Mouse (Mus musculus) heart, embryonic 11.5 days (tissue): ENCODE results near the gene Herpud1. TPM values are rescaled to one million over a fixed set of nuclear protein-coding genes. Genes with fewer than 3 reads are reported as not detected.

Experiments used
- ATAC-seq: fragments of 200-750 bp; cut with Nextera tagmentation; replicated peaks from 2 replicates; pipeline ENCODE4 v1.8.0; 2017; ENCODE audit warnings: moderate library complexity; ENCODE audit not compliant: insufficient number of reproducible peaks, low FRiP score, low TSS enrichment
- H3K27ac ChIP-seq: fragments of 300-500 bp; sonication (generic); 2 replicates; pipeline ENCODE4 v1.5.1; 2014; ENCODE audit warnings: mild to moderate bottlenecking, low read depth, low read length
- H3K27me3 ChIP-seq: fragments of 300-500 bp; sonication (generic); 2 replicates; pipeline ENCODE4 v1.6.1; 2014; ENCODE audit warnings: mild to moderate bottlenecking, low read length, mixed read lengths; ENCODE audit not compliant: control insufficient read depth, insufficient read depth
- H3K36me3 ChIP-seq: fragments of 300-500 bp; sonication (generic); 2 replicates; pipeline ENCODE4 v1.6.1; 2014; ENCODE audit warnings: mild to moderate bottlenecking, low read length, moderate library complexity, mixed read lengths; ENCODE audit not compliant: control insufficient read depth, insufficient read depth
- H3K4me1 ChIP-seq: fragments of 300-500 bp; sonication (generic); 2 replicates; pipeline ENCODE4 v1.6.1; 2014; ENCODE audit warnings: low read length; ENCODE audit not compliant: control insufficient read depth, insufficient read depth
- H3K4me2 ChIP-seq: fragments of 300-500 bp; sonication (generic); 2 replicates; pipeline ENCODE4 v1.6.1; 2014; ENCODE audit warnings: mild to moderate bottlenecking, moderate library complexity
- H3K4me3 ChIP-seq: fragments of 300-500 bp; sonication (generic); 2 replicates; pipeline ENCODE4 v1.5.1; 2014; ENCODE audit warnings: low read depth, low read length
- H3K9ac ChIP-seq: fragments of 300-500 bp; sonication (generic); 2 replicates; pipeline ENCODE4 v1.6.1; 2014; ENCODE audit warnings: mild to moderate bottlenecking, low read depth, low read length, moderate library complexity
- H3K9me3 ChIP-seq: fragments of 300-500 bp; sonication (generic); replicated peaks from 2 replicates; pipeline ENCODE4 v1.6.1; 2016; ENCODE audit warnings: low read length; ENCODE audit not compliant: control insufficient read depth
- WGBS: fragments of 180-500 bp; shearing (Covaris S2); extraction: QIAGEN DNeasy Blood & Tissue Kit; methylation state at CpG from one replicate; pipeline ENCODE4 v1.1.7; 2014; ENCODE audit not compliant: insufficient replicate concordance; 5-methylcytosine and 5-hydroxymethylcytosine counted together
- polyA plus RNA-seq: library from polyadenylated mRNA; unstranded; fragments of >200 nt; fragmentation: Nextera tagmentation; extraction: Ambion mirVana; gene quantifications from 2 replicates; pipeline ENCODE4 v1.2.1, GENCODE M21; 2014

Gene Herpud1
- polyA plus RNA-seq, 1 experiment from 2014 or later, result 80.5 TPM

- Histone ChIP-seq H3K27me3 (no peaks in the 10 kb centered on the region), H3K4me2 (no peak overlapping the region), H3K27ac (no peak overlapping the region), H3K4me3 (no peak overlapping the region), H3K4me1 (peaks cover 3% of the 10 kb centered on the region; the same call in 1 of the 2 replicates), H3K9ac (no peak overlapping the region), H3K36me3 (no peaks in the 10 kb centered on the region), H3K9me3 (no peaks in the 10 kb centered on the region)
- WGBS, result 69% methylated on average over 9 of the region's 9 CpGs
- no peak for ATAC-seq
Measured at GRCm38 (mm10) chr8:94348425-94348824, 37.8 kb upstream of the Herpud1 start.

- H3K4me3 ChIP-seq, result no peak overlapping the region
- ATAC-seq, result no peak
- no peak overlapping the region for H3K27ac ChIP-seq
- no peaks in the 10 kb centered on the region for H3K9me3 ChIP-seq
- no peak overlapping the region for H3K9ac ChIP-seq
- no peak overlapping the region for H3K4me2 ChIP-seq
- no peaks in the 10 kb centered on the region for H3K27me3 ChIP-seq
- H3K4me1 ChIP-seq, result peaks cover 19% of the 10 kb centered on the region
- 78% methylated on average over 7 of the region's 7 CpGs for WGBS
- H3K36me3 ChIP-seq, result no peaks in the 10 kb centered on the region
Measured at GRCm38 (mm10) chr8:94354069-94354531, 32.1 kb upstream of the Herpud1 start.

- Histone ChIP-seq H3K9me3 (no peaks in the 10 kb centered on the region), H3K9ac (no peak overlapping the region), H3K36me3 (no peaks in the 10 kb centered on the region), H3K27ac (no peak overlapping the region), H3K4me3 (no peak overlapping the region), H3K4me1 (peaks cover 19% of the 10 kb centered on the region), H3K27me3 (no peaks in the 10 kb centered on the region), H3K4me2 (no peak overlapping the region)
- 64% methylated on average over 4 of the region's 4 CpGs for WGBS
- no peak for ATAC-seq
Measured at GRCm38 (mm10) chr8:94354571-94354970, 31.7 kb upstream of the Herpud1 start.

GRCm38 (mm10) chr8:94357220-94357619, 29.0 kb upstream of the Herpud1 start:
- whole genome bisulfite sequencing, result 33% methylated on average over 6 of the region's 6 CpGs
- peak overlapping the region; percentile 37; the same call in 1 of the 2 replicates for H3K27ac ChIP-seq
- no peak overlapping the region for H3K4me3 ChIP-seq
- no peaks in the 10 kb centered on the region for H3K36me3 ChIP-seq
- ATAC-seq, result 0 out of 2 replicates have a peak, but pooled peaks have one; percentile 42
- no peak overlapping the region for H3K9ac ChIP-seq
- no peak overlapping the region; the same call in 1 of the 2 replicates for H3K4me2 ChIP-seq
- H3K4me1 ChIP-seq, result peaks cover 19% of the 10 kb centered on the region
- no peaks in the 10 kb centered on the region for H3K9me3 ChIP-seq
- H3K27me3 ChIP-seq, result no peaks in the 10 kb centered on the region

GRCm38 (mm10) chr8:94358541-94358940, 27.7 kb upstream of the Herpud1 start:
- WGBS, result 70% methylated on average over 5 of the region's 5 CpGs
- no peak overlapping the region for H3K27ac ChIP-seq
- H3K36me3 ChIP-seq, result no peaks in the 10 kb centered on the region
- ATAC-seq, result no peak
- no peaks in the 10 kb centered on the region for H3K27me3 ChIP-seq
- no peak overlapping the region for H3K4me2 ChIP-seq
- no peaks in the 10 kb centered on the region for H3K9me3 ChIP-seq
- peaks cover 24% of the 10 kb centered on the region for H3K4me1 ChIP-seq
- H3K4me3 ChIP-seq, result no peak overlapping the region
- H3K9ac ChIP-seq, result no peak overlapping the region

GRCm38 (mm10) chr8:94361774-94362431, 24.3 kb upstream of the Herpud1 start:
- H3K27ac ChIP-seq, result no peak overlapping the region
- no peaks in the 10 kb centered on the region for H3K9me3 ChIP-seq
- 83% methylated on average over 6 of the region's 6 CpGs for WGBS
- H3K27me3 ChIP-seq, result no peaks in the 10 kb centered on the region
- no peaks in the 10 kb centered on the region for H3K36me3 ChIP-seq
- no peak overlapping the region for H3K4me2 ChIP-seq
- peaks cover 30% of the 10 kb centered on the region for H3K4me1 ChIP-seq
- no peak for ATAC-seq
- H3K9ac ChIP-seq, result no peak overlapping the region
- no peak overlapping the region for H3K4me3 ChIP-seq

- 74% methylated on average over 7 of the region's 7 CpGs for WGBS
- Histone ChIP-seq H3K36me3 (no peaks in the 10 kb centered on the region), H3K27me3 (no peaks in the 10 kb centered on the region), H3K4me2 (no peak overlapping the region), H3K4me3 (no peak overlapping the region), H3K9me3 (no peaks in the 10 kb centered on the region), H3K4me1 (peaks cover 22% of the 10 kb centered on the region), H3K27ac (no peak overlapping the region), H3K9ac (no peak overlapping the region)
- ATAC-seq, result no peak
Measured at GRCm38 (mm10) chr8:94362607-94363239, 23.5 kb upstream of the Herpud1 start.

- ATAC-seq, result no peak
- peak overlapping the region; percentile 22; the same call in 1 of the 2 replicates for H3K27ac ChIP-seq
- H3K27me3 ChIP-seq, result no peaks in the 10 kb centered on the region
- H3K36me3 ChIP-seq, result no peaks in the 10 kb centered on the region
- H3K4me2 ChIP-seq, result no peak overlapping the region
- no peak overlapping the region for H3K9ac ChIP-seq
- no peak overlapping the region for H3K4me3 ChIP-seq
- peaks cover 20% of the 10 kb centered on the region for H3K4me1 ChIP-seq
- 42% methylated on average over 4 of the region's 4 CpGs for WGBS
- H3K9me3 ChIP-seq, result no peaks in the 10 kb centered on the region
Measured at GRCm38 (mm10) chr8:94363288-94363688, 22.9 kb upstream of the Herpud1 start.
